Mouse (Mus musculus): ENCODE results near the gene Calml3. TPM values are rescaled to one million over a fixed set of nuclear protein-coding genes. Genes with fewer than 3 reads are reported as not detected.
"Not testable (repeated sequence)": the region's sequence is repeated elsewhere in the genome, so short reads cannot be mapped to it uniquely, and the experiment has no call there.

Gene Calml3
- polyA plus RNA-seq (2012; ENCODE audit: insufficient read depth, insufficient read length, low replicate concordance, missing spikeins) = not detected in 2 replicates

DNA sequence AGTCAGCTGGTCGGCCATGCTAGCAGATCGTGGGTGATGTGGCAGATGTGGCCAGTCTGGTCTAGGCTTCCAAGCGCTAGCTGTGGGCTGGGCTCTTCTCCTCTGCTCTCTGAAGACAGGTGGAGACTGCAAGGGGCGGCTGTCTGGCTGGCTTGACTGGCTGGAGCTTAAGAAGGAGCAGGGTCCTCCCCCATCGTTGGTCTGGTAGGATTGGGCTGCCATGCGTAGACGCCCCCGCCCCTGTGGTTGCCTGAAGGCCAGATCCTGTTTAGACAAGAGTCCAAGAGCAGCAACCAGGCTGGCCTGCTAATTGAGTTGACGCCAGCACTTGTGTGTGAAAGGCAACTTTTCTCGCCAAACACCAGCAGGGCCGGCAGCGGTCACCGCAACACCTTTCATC is at the start of gene Calml3:
TSS of gene Calml3 (minus strand) at position 131 of the 400 bp plus-strand sequence.
- H3K4me3 ChIP-seq (ENCODE audit: insufficient read depth, low read depth, low read length) = no peak within 1 kb of the TSS
- H3K27ac ChIP-seq (ENCODE audit: insufficient read depth, low read depth, low read length) = no peak within 1 kb of the TSS
- TF ChIP-seq CTCF (IDR thresholded peaks at IDR 0.05; ENCODE audit: insufficient read depth, low read depth, low read length) (no peak), POLR2A (IDR thresholded peaks at IDR 0.05; ENCODE audit: insufficient read depth, low read depth, low read length) (no peak)
- 91% methylated on average over 13 of the region's 13 CpGs for WGBS
- no peaks in the 10 kb centered on the region for H3K4me1 ChIP-seq (ENCODE audit: control insufficient read depth, insufficient read depth, low read length)

DNA sequence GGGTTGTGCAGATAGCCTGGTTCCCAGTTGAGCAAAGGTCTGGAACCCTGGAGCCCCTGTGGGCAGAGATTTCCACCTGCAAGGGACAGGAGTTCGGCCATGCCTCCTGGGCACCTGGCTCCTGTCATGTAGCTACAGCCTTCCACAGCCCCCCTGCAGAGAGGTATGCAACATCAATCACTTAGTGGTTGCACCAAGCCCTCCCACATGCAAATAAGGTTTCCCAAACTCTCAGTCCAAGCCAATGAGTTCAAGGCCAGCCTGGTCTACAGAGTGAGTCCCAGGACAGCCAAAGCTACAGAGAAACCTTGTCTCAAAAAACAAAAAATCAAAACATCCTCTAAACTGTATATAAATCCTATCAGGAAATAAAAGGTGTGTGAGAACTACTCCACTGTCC is 46.2 kb upstream of the Calml3 start:
- WGBS = 82% methylated on average over 1 of the region's 1 CpGs
- H3K27ac ChIP-seq (ENCODE audit: insufficient read depth, low read depth, low read length) = no peak overlapping the region
- TF ChIP-seq CTCF (IDR thresholded peaks at IDR 0.05; ENCODE audit: insufficient read depth, low read depth, low read length) (no peak), POLR2A (IDR thresholded peaks at IDR 0.05; ENCODE audit: insufficient read depth, low read depth, low read length) (no peak)
- no peak overlapping the region for H3K4me3 ChIP-seq (ENCODE audit: insufficient read depth, low read depth, low read length)
- H3K4me1 ChIP-seq (ENCODE audit: control insufficient read depth, insufficient read depth, low read length) = no peaks in the 10 kb centered on the region

DNA sequence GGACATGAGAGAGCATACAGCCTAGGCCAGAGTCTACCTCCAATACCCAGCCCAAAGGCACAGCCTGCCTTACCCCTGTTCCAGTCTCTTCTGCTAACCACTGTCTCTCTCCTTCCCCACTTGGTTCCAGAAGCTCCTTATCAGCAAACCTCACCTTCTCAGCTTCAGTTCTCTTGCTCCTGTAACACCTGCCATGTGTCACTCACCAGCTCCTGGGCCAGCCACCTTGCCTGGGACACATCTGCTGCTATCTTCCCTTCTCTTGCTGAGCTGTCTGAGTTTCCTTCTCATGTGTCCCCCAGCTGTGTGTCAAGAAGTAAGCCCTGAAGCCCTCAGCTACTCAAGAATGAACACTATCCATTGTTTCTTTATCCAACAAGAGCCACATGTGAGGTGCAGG is 36.5 kb upstream of the Calml3 start:
- not testable (repeated sequence) for H3K27ac ChIP-seq (ENCODE audit: insufficient read depth, low read depth, low read length); H3K4me1 ChIP-seq (ENCODE audit: control insufficient read depth, insufficient read depth, low read length); H3K4me3 ChIP-seq (ENCODE audit: insufficient read depth, low read depth, low read length)

DNA sequence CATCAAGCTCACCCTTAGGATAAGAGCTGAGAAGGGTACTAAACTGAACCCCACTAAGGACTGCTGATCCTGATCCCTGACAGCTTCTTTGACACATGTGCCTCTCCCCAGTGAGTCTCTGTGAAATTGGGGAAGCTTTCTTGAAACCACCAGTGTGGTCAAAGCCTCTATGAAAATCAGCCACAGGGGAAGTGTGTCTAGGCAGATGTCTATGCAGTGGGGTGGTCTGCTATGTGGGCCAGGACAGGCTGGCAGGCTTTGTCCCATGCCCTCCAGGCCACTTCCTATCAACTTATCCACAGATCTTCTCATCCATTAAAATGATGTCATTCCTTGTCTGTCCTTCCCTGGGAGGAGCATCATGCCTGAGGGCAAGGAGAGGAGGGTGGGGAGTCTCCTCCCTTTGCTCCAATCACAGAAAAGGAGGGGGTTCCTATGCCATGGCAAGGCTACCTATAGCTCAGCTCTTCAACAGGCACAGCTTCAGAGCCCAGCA is 33.2 kb upstream of the Calml3 start, which contains the start of gene Calm4:
TSS of gene Calm4 (plus strand) at position 446 of the 496 bp plus-strand sequence.
- not testable (repeated sequence) for H3K27ac ChIP-seq (ENCODE audit: insufficient read depth, low read depth, low read length); H3K4me1 ChIP-seq (ENCODE audit: control insufficient read depth, insufficient read depth, low read length); H3K4me3 ChIP-seq (ENCODE audit: insufficient read depth, low read depth, low read length)

DNA sequence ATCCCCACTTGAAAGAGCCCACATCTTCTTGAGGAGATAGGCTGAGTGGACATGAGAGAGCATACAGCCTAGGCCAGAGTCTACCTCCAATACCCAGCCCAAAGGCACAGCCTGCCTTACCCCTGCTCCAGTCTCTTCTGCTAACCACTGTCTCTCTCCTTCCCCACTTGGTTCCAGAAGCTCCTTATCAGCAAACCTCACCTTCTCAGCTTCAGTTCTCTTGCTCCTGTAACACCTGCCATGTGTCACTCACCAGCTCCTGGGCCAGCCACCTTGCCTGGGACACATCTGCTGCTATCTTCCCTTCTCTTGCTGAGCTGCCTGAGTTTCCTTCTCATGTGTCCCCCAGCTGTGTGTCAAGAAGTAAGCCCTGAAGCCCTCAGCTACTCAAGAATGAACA is 29.5 kb upstream of the Calml3 start:
- H3K27ac ChIP-seq (ENCODE audit: insufficient read depth, low read depth, low read length); H3K4me3 ChIP-seq (ENCODE audit: insufficient read depth, low read depth, low read length); H3K4me1 ChIP-seq (ENCODE audit: control insufficient read depth, insufficient read depth, low read length): not testable (repeated sequence)

DNA sequence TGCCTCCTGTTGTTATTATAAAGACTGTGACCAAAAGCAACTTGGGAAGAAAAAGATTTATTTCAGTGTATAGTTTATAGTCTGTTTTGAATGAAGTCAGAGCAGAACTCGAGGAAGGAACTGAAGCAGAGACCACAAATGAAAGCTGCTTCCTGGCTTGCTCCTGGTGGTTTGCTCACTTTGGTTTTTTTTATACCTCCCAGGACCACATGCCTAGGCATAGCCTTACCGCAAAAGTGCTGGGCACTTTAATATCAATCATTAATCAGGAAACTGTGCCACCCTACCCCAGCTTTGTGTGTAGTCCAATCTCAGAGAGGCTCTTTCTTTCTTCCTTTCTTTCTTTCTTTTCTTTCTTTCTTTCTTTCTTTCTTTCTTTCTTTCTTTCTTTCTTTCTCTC is 28.3 kb upstream of the Calml3 start:
- Histone ChIP-seq H3K4me1 (ENCODE audit: control insufficient read depth, insufficient read depth, low read length) (no peaks in the 10 kb centered on the region), H3K4me3 (ENCODE audit: insufficient read depth, low read depth, low read length) (no peak overlapping the region), H3K27ac (ENCODE audit: insufficient read depth, low read depth, low read length) (no peak overlapping the region)
- WGBS = 56% methylated on average over 2 of the region's 2 CpGs
- TF ChIP-seq CTCF (IDR thresholded peaks at IDR 0.05; ENCODE audit: insufficient read depth, low read depth, low read length) (no peak), POLR2A (IDR thresholded peaks at IDR 0.05; ENCODE audit: insufficient read depth, low read depth, low read length) (no peak)

- H3K4me1 ChIP-seq (ENCODE audit: control insufficient read depth, insufficient read depth, low read length) = no peaks in the 10 kb centered on the region
- H3K4me3 ChIP-seq (ENCODE audit: insufficient read depth, low read depth, low read length) = no peak overlapping the region
- H3K27ac ChIP-seq (ENCODE audit: insufficient read depth, low read depth, low read length) = no peak overlapping the region
- TF ChIP-seq POLR2A (IDR thresholded peaks at IDR 0.05; ENCODE audit: insufficient read depth, low read depth, low read length) = no peak
- no peak for TF ChIP-seq CTCF (IDR thresholded peaks at IDR 0.05; ENCODE audit: insufficient read depth, low read depth, low read length)
- 64% methylated on average over 1 of the region's 1 CpGs for WGBS
These were observed 27.9 kb upstream of the Calml3 start for GRCm38 (mm10) chr13:3831994-3832393.

GRCm38 (mm10) chr13:3831546-3831945 is 27.4 kb upstream of the Calml3 start:
- no peak for TF ChIP-seq CTCF (IDR thresholded peaks at IDR 0.05; ENCODE audit: insufficient read depth, low read depth, low read length)
- TF ChIP-seq POLR2A (IDR thresholded peaks at IDR 0.05; ENCODE audit: insufficient read depth, low read depth, low read length) = no peak

GRCm38 (mm10) chr13:3825726-3826125 is 21.6 kb upstream of the Calml3 start:
- H3K4me3 ChIP-seq (ENCODE audit: insufficient read depth, low read depth, low read length) = no peak overlapping the region
- no peaks in the 10 kb centered on the region for H3K4me1 ChIP-seq (ENCODE audit: control insufficient read depth, insufficient read depth, low read length)
- no peak for TF ChIP-seq CTCF (IDR thresholded peaks at IDR 0.05; ENCODE audit: insufficient read depth, low read depth, low read length)
- TF ChIP-seq POLR2A (IDR thresholded peaks at IDR 0.05; ENCODE audit: insufficient read depth, low read depth, low read length) = no peak
- no peak overlapping the region for H3K27ac ChIP-seq (ENCODE audit: insufficient read depth, low read depth, low read length)

More at GRCm38 (mm10) chr13:3831546-3831945, 27.4 kb upstream of the Calml3 start:
- Histone ChIP-seq H3K4me1 (ENCODE audit: control insufficient read depth, insufficient read depth, low read length) (no peaks in the 10 kb centered on the region), H3K4me3 (ENCODE audit: insufficient read depth, low read depth, low read length) (no peak overlapping the region), H3K27ac (ENCODE audit: insufficient read depth, low read depth, low read length) (no peak overlapping the region)
- 81% methylated on average over 5 of the region's 5 CpGs for WGBS

DNA sequence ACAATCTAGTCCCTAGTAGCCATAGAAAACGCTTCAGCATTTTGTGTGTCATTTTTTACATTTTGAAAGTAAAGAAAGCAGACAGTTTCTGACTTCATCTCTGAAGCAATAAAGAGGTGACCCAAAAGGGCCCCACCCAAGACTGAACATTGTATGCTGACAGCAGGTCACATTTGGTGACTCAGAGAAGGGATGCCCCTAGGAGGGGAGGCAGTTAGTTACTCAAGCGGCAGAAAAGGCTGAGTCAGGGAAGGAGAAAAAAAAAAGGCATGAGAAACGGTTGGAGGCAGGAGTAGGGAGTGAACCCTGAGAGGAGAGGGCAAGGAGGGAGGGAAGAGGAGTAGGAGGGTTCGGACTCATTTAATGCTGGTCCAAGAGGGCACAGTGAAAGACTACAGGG is 18.0 kb upstream of the Calml3 start:
- 62% methylated on average over 4 of the region's 4 CpGs for WGBS
- Histone ChIP-seq H3K27ac (ENCODE audit: insufficient read depth, low read depth, low read length) (no peak overlapping the region), H3K4me1 (ENCODE audit: control insufficient read depth, insufficient read depth, low read length) (no peaks in the 10 kb centered on the region), H3K4me3 (ENCODE audit: insufficient read depth, low read depth, low read length) (no peak overlapping the region)
- no peak for TF ChIP-seq CTCF (IDR thresholded peaks at IDR 0.05; ENCODE audit: insufficient read depth, low read depth, low read length)
- no peak for TF ChIP-seq POLR2A (IDR thresholded peaks at IDR 0.05; ENCODE audit: insufficient read depth, low read depth, low read length)
